Mouse (Mus musculus): Measurements from ENCODE around the gene Thpo. TPM values are rescaled to one million over a fixed set of nuclear protein-coding genes. Genes with fewer than 3 reads are reported as not detected.

The Thpo gene
- polyA plus RNA-seq, 1 experiment: 0.15 TPM

DNA sequence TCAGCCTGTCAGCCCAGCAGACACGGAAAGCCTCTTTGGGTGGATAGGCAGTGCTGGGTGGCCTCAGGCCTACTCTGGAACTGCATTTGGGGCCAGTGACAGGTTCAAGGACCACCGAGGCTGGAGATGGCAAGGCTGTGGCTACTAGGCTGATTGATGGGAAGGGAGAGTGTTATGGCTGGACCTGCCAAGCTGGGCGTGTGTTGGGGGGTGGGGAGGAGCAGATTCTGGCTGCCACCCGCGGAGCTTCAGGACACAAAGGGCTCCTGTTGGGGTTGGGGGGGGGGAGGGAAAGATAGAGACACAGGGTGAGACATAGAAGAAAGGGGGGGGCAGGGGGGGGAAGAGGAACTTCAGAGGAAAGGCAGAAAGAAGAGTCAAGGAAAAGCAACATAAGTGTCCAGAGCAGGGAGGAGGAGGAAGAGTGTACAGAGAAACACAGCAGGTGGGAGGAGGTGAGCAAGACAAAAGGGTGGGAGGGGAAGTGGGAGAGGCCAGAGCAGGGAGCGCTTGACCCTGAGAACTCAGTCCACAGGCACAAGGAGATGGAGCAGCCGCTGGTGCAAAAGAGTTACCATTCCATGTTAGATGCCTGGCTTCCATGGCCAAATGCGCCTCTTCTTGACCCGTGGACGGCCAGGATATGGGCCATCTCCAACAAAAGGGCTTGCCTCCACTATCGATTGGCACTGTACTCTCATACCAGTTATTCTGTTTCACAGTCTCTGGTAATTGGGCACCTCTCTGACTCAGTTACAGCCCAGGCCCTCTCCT, 19.8 kb downstream of the Thpo start:
- H3K36me3 ChIP-seq (ENCODE audit: control insufficient read depth, insufficient read depth): peaks cover 2% of the 10 kb centered on the region
- no peaks in the 10 kb centered on the region for H3K27me3 ChIP-seq (ENCODE audit: control insufficient read depth, insufficient read depth, insufficient read length)
- H3K79me3 ChIP-seq (ENCODE audit: low read depth): peaks cover 11% of the 10 kb centered on the region
- no peak for TF ChIP-seq MYOD1 (IDR thresholded peaks at IDR 0.05; ENCODE audit: control insufficient read depth, insufficient read length, low read depth)
- no peak for TF ChIP-seq MAX (IDR thresholded peaks at IDR 0.05)
- no peak overlapping the region for H3ac ChIP-seq (ENCODE audit: control insufficient read depth, insufficient read length, low read depth)
- H3K4me3 ChIP-seq (ENCODE audit: insufficient read depth, poor library complexity, severe bottlenecking): no peak overlapping the region
- peaks cover 15% of the 10 kb centered on the region for H3K79me2 ChIP-seq (ENCODE audit: control insufficient read depth, insufficient read depth)

DNA sequence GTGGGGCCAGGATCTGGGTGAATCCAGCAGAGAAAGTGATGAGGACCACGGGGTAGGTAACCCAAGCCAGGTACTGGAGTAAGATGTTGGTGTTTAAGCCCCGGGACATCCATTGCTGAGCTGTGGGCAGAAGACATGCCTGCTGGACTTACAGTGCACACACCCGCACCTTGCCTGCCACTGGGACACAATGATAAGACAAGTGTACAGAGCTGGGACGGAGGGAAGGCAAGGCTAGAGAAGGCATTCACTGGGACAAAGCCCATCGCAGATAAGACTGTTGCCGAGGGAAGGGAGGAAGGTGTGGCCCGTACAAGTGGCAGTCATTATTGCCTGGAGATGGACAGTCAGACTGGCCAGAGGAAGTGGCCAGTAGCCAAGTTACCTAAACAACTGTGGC, 21.4 kb downstream of the Thpo start:
- H3K79me2 ChIP-seq (ENCODE audit: control insufficient read depth, insufficient read depth): peaks cover under 1% of the 10 kb centered on the region
- TF ChIP-seq CEBPB (IDR thresholded peaks at IDR 0.05; ENCODE audit: low read depth) (no peak), MYOD1 (IDR thresholded peaks at IDR 0.05; ENCODE audit: control insufficient read depth, insufficient read length, low read depth) (no peak), FOSL1 (IDR thresholded peaks at IDR 0.05; ENCODE audit: insufficient read depth, low read length, poor library complexity, severe bottlenecking) (no peak), CTCF (IDR thresholded peaks at IDR 0.05; ENCODE audit: control insufficient read depth, insufficient read depth, insufficient read length) (no peak), USF1 (IDR thresholded peaks at IDR 0.05; ENCODE audit: low read depth) (no peak), MYOG (IDR thresholded peaks at IDR 0.05; ENCODE audit: control insufficient read depth, extremely low read depth, insufficient read length) (no peak), MAX (IDR thresholded peaks at IDR 0.05) (no peak)
- H3ac ChIP-seq (ENCODE audit: control insufficient read depth, insufficient read length, low read depth): no peak overlapping the region
- no peaks in the 10 kb centered on the region for H3K79me3 ChIP-seq (ENCODE audit: low read depth)
- H3K27me3 ChIP-seq (ENCODE audit: control insufficient read depth, insufficient read depth, insufficient read length): no peaks in the 10 kb centered on the region
- no peak overlapping the region for H3K4me3 ChIP-seq (ENCODE audit: insufficient read depth, poor library complexity, severe bottlenecking)
- H3K36me3 ChIP-seq (ENCODE audit: control insufficient read depth, insufficient read depth): no peaks in the 10 kb centered on the region

DNA sequence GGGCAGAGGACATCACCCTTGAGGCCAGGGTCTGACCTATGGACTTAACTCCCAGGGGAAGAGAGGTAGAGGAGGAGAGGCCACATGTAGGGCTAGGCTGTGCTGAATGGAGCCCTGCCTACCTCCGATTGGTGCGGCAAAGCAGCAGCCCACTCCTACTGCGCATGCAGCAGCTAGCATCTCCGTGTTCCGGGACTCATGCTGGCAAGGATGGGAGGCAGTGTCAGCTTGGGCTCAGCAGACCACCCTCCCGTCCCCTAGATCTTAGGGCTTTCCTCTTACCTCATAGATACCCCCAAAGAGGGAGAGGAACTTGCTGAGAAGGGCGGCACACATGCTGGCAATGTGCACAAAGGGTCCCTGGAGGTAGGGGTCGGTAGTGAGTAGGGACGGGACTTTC, 22.1 kb downstream of the Thpo start:
- H3K27me3 ChIP-seq (ENCODE audit: control insufficient read depth, insufficient read depth, insufficient read length): no peaks in the 10 kb centered on the region
- H3K79me3 ChIP-seq (ENCODE audit: low read depth): no peaks in the 10 kb centered on the region
- no peaks in the 10 kb centered on the region for H3K36me3 ChIP-seq (ENCODE audit: control insufficient read depth, insufficient read depth)
- TF ChIP-seq USF1 (IDR thresholded peaks at IDR 0.05; ENCODE audit: low read depth): no peak
- no peak for TF ChIP-seq FOSL1 (IDR thresholded peaks at IDR 0.05; ENCODE audit: insufficient read depth, low read length, poor library complexity, severe bottlenecking)
- TF ChIP-seq CTCF (IDR thresholded peaks at IDR 0.05; ENCODE audit: control insufficient read depth, insufficient read depth, insufficient read length): no peak
- no peak for TF ChIP-seq MAX (IDR thresholded peaks at IDR 0.05)
- TF ChIP-seq CEBPB (IDR thresholded peaks at IDR 0.05; ENCODE audit: low read depth): no peak
- no peak for TF ChIP-seq MYOG (IDR thresholded peaks at IDR 0.05; ENCODE audit: control insufficient read depth, extremely low read depth, insufficient read length)
- TF ChIP-seq MYOD1 (IDR thresholded peaks at IDR 0.05; ENCODE audit: control insufficient read depth, insufficient read length, low read depth): no peak
- H3K79me2 ChIP-seq (ENCODE audit: control insufficient read depth, insufficient read depth): no peaks in the 10 kb centered on the region
- H3K4me3 ChIP-seq (ENCODE audit: insufficient read depth, poor library complexity, severe bottlenecking): no peak overlapping the region
- H3ac ChIP-seq (ENCODE audit: control insufficient read depth, insufficient read length, low read depth): no peak overlapping the region

DNA sequence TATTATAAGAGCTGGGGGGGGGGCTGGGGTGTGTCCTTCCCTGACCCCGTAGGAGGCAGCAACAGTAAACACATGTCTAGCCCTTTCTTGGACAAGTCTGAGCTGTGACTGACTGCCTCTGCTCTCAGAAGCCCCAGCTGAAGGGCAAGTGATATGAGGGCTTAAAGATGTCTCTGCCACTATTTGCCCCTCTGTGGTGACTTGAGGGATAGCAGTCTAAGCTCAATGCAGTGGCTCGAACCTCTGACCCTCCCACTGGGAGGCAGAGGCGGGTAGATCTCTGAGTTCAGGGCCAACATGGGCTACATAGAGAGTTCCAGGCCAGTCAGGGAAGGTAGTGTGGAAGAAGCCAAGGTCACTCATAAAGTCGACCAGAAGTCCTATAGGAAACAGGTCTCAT, 23.5 kb downstream of the Thpo start:
- Histone ChIP-seq H3ac (ENCODE audit: control insufficient read depth, insufficient read length, low read depth) (no peak overlapping the region), H3K4me3 (ENCODE audit: insufficient read depth, poor library complexity, severe bottlenecking) (no peak overlapping the region), H3K79me2 (ENCODE audit: control insufficient read depth, insufficient read depth) (no peaks in the 10 kb centered on the region), H3K27me3 (ENCODE audit: control insufficient read depth, insufficient read depth, insufficient read length) (no peaks in the 10 kb centered on the region), H3K79me3 (ENCODE audit: low read depth) (no peaks in the 10 kb centered on the region), H3K36me3 (ENCODE audit: control insufficient read depth, insufficient read depth) (no peaks in the 10 kb centered on the region)
- TF ChIP-seq MAX (IDR thresholded peaks at IDR 0.05) (no peak), CEBPB (IDR thresholded peaks at IDR 0.05; ENCODE audit: low read depth) (no peak), USF1 (IDR thresholded peaks at IDR 0.05; ENCODE audit: low read depth) (no peak), MYOD1 (IDR thresholded peaks at IDR 0.05; ENCODE audit: control insufficient read depth, insufficient read length, low read depth) (no peak), MYOG (IDR thresholded peaks at IDR 0.05; ENCODE audit: control insufficient read depth, extremely low read depth, insufficient read length) (no peak), FOSL1 (IDR thresholded peaks at IDR 0.05; ENCODE audit: insufficient read depth, low read length, poor library complexity, severe bottlenecking) (no peak), CTCF (IDR thresholded peaks at IDR 0.05; ENCODE audit: control insufficient read depth, insufficient read depth, insufficient read length) (no peak)

DNA sequence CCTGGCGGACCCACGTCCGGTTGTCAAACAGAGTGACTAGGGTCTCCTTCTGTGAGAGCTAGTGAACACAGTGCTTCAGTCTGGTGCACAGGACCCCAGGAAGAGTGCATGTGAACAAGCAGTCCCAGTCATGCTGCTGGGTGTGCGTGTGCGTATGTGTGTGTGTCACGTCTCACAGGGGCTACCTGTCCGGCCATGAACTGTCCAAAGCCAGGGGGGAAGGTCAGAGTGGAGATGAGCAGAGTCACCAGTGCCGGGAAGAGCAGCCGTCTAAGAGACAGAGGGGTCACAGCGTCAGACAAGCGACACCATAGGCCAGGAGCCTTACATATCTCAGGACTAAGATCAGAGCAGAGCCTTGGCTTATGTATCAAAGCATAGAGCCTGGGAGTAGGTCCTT, 23.9 kb downstream of the Thpo start:
- TF ChIP-seq CEBPB (IDR thresholded peaks at IDR 0.05; ENCODE audit: low read depth) (no peak), USF1 (IDR thresholded peaks at IDR 0.05; ENCODE audit: low read depth) (no peak), MAX (IDR thresholded peaks at IDR 0.05) (no peak), CTCF (IDR thresholded peaks at IDR 0.05; ENCODE audit: control insufficient read depth, insufficient read depth, insufficient read length) (no peak), FOSL1 (IDR thresholded peaks at IDR 0.05; ENCODE audit: insufficient read depth, low read length, poor library complexity, severe bottlenecking) (no peak), MYOG (IDR thresholded peaks at IDR 0.05; ENCODE audit: control insufficient read depth, extremely low read depth, insufficient read length) (no peak), MYOD1 (IDR thresholded peaks at IDR 0.05; ENCODE audit: control insufficient read depth, insufficient read length, low read depth) (no peak)
- H3ac ChIP-seq (ENCODE audit: control insufficient read depth, insufficient read length, low read depth): no peak overlapping the region
- H3K79me3 ChIP-seq (ENCODE audit: low read depth): no peaks in the 10 kb centered on the region
- no peaks in the 10 kb centered on the region for H3K27me3 ChIP-seq (ENCODE audit: control insufficient read depth, insufficient read depth, insufficient read length)
- no peak overlapping the region for H3K4me3 ChIP-seq (ENCODE audit: insufficient read depth, poor library complexity, severe bottlenecking)
- no peaks in the 10 kb centered on the region for H3K36me3 ChIP-seq (ENCODE audit: control insufficient read depth, insufficient read depth)
- H3K79me2 ChIP-seq (ENCODE audit: control insufficient read depth, insufficient read depth): no peaks in the 10 kb centered on the region

Data from C2C12 (cell line).